Mouse (Mus musculus): ENCODE measurements around the gene Ttk. TPM values are rescaled to one million over a fixed set of nuclear protein-coding genes. Genes with fewer than 3 reads are reported as not detected.

Ttk gene
- polyA plus RNA-seq, 1 experiment from 2014 or later, result 20.2 TPM

DNA sequence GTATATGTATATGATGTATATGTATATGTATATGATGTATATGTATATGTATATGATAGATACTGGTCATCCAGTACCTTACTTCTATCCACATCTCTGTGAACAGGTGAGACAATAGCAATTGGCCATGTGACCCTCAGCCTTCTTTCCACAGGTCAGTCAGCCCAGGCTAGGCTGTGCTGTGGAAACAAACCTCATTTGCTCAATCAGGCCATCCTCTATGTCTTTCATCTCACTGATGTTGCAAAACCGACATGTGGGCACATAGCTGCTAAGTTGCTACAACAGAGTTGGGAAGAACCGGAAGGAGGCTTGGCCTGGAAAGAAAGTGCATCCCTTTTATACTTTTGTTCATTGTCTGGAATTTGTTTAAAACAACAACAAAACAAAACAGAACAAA lies 67.6 kb downstream of the Ttk start:
- H3K36me3 ChIP-seq, result no peaks in the 10 kb centered on the region
- H3K9ac ChIP-seq, result no peak overlapping the region
- no peak for DNase-seq
- H3K9me3 ChIP-seq (replicated peaks), result no peaks in the 10 kb centered on the region
- 58% methylated on average over 2 of the region's 2 CpGs for WGBS (ENCODE audit: insufficient replicate concordance)
- H3K27me3 ChIP-seq, result no peaks in the 10 kb centered on the region
- H3K27ac ChIP-seq, result no peak overlapping the region
- no peak for ATAC-seq (ENCODE audit: low read depth)
- no peak overlapping the region for H3K4me3 ChIP-seq (replicated peaks)
- no peak overlapping the region for H3K4me2 ChIP-seq
- no peaks in the 10 kb centered on the region for H3K4me1 ChIP-seq (replicated peaks)

DNA sequence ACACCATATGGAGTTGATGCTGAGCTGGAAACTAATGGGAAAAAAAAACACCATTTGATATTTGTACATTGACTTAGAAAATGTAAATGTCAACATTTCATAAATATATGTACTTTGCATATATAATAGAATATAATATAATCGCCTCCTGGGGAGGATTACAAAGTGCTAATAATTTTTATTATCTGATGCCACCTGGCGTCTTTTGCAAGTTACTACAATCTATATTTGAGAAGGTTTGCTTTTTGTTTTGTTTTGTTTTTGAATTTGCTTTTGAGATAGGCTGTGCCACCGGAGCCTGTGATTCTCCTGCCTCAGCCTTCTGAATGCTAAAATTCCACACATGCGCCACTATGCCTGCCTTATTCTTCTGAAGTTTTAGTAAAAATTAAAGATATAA lies 71.3 kb downstream of the Ttk start:
- Histone ChIP-seq H3K9me3 (replicated peaks) (no peaks in the 10 kb centered on the region), H3K36me3 (no peaks in the 10 kb centered on the region), H3K4me1 (replicated peaks) (no peaks in the 10 kb centered on the region), H3K27ac (no peak overlapping the region), H3K9ac (no peak overlapping the region), H3K27me3 (no peaks in the 10 kb centered on the region), H3K4me2 (no peak overlapping the region), H3K4me3 (replicated peaks) (no peak overlapping the region)
- 46% methylated on average over 4 of the region's 4 CpGs for WGBS (ENCODE audit: insufficient replicate concordance)
- no peak for DNase-seq
- ATAC-seq (ENCODE audit: low read depth), result no peak

DNA sequence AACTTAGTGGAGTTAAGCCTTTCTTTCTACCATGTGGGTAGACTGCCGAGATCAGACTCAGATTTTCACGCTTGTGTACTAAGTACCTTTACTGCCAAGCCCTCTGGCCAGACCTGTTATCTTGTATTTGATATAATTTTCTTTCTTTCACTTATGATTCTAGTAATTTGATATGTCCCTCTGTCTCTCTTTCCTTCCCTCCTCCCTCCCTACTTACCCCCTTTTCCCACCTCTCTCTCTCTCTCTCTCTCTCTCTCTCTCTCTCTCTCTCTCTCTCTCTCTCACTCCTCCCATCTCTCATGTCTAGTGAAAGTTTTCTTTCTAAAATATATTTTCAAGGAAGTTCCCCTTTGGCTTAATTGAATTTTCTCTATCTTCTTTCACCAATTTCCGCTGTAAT lies 72.5 kb downstream of the Ttk start:
- H3K4me1 ChIP-seq (replicated peaks), result no peaks in the 10 kb centered on the region
- H3K9me3 ChIP-seq (replicated peaks), result no peaks in the 10 kb centered on the region
- WGBS (ENCODE audit: insufficient replicate concordance), result 55% methylated on average over 3 of the region's 3 CpGs
- ATAC-seq (ENCODE audit: low read depth), result no peak
- H3K4me3 ChIP-seq (replicated peaks), result no peak overlapping the region
- no peak overlapping the region for H3K27ac ChIP-seq
- no peak overlapping the region for H3K4me2 ChIP-seq
- DNase-seq, result no peak
- no peak overlapping the region for H3K9ac ChIP-seq
- H3K36me3 ChIP-seq, result no peaks in the 10 kb centered on the region
- H3K27me3 ChIP-seq, result no peaks in the 10 kb centered on the region

DNA sequence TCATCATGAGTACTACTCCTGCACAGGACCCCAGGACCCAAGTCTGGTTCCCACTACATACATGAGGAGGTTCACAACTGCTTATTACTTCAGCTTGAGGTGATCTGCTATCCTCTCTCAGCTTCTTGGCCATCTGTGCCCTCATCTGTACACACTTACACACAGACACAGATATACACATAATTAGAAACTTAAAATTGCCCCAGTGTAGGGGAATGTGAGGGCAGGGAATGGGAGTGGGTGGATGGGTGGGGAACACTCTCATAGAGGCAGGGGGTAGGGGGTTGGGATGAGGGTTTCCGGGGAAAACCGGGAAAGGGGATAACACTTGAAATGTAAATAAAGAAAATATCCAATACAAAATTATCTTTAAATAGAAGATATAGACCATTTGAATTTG lies 75.3 kb downstream of the Ttk start:
- H3K9ac ChIP-seq, result no peak overlapping the region
- no peak overlapping the region for H3K27ac ChIP-seq
- H3K27me3 ChIP-seq, result no peaks in the 10 kb centered on the region
- H3K4me2 ChIP-seq, result no peak overlapping the region
- H3K36me3 ChIP-seq, result no peaks in the 10 kb centered on the region
- H3K4me3 ChIP-seq (replicated peaks), result no peak overlapping the region
- no peak for DNase-seq
- no peaks in the 10 kb centered on the region for H3K4me1 ChIP-seq (replicated peaks)
- WGBS (ENCODE audit: insufficient replicate concordance), result 69% methylated on average over 2 of the region's 2 CpGs
- ATAC-seq (ENCODE audit: low read depth), result no peak
- H3K9me3 ChIP-seq (replicated peaks), result no peaks in the 10 kb centered on the region

DNA sequence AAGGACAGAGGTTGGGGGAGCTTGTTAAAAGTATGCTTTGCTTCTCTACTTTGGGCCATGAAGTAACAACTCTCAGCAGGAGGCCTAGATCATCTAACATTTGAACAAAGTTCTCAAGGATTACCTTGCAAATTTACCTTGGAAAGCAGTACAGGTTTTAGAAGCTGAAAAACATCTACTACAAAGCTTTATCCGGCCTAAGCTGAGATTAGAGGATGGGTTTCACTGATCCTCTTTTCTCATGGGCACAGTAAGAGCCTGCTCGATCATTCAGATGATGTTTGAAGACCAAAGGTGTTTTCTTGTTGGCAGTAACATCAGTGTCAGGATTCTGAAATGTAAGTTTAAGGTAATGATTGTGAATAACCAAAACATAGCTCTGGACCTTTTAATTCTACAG lies 76.4 kb downstream of the Ttk start:
- no peak overlapping the region for H3K4me2 ChIP-seq
- H3K27me3 ChIP-seq, result no peaks in the 10 kb centered on the region
- ATAC-seq (ENCODE audit: low read depth) (no peak), DNase-seq (no peak)
- no peaks in the 10 kb centered on the region for H3K9me3 ChIP-seq (replicated peaks)
- no peak overlapping the region for H3K27ac ChIP-seq
- no peak overlapping the region for H3K4me3 ChIP-seq (replicated peaks)
- no peak overlapping the region for H3K9ac ChIP-seq
- WGBS (ENCODE audit: insufficient replicate concordance), result 61% methylated on average over 2 of the region's 2 CpGs
- H3K4me1 ChIP-seq (replicated peaks), result no peaks in the 10 kb centered on the region
- no peaks in the 10 kb centered on the region for H3K36me3 ChIP-seq

Other genes starting within 250 kb of the Ttk start
- gene Elovl4, start 28.4 kb upstream of the Ttk start, polyA plus RNA-seq (2015; fragmentation: Nextera tagmentation; extraction: Ambion mirVana), result 0.35 and 0.53 TPM in 2 replicates
- 21.9 and 27.8 TPM in 2 replicates for gene Bckdhb, start 90.5 kb downstream of the Ttk start, polyA plus RNA-seq (2015; fragmentation: Nextera tagmentation; extraction: Ambion mirVana)